Mouse (Mus musculus) E14TG2a.4 (cell line): ENCODE measurements around the gene Sh3glb2.

Source experiments
- CTCF ChIP-seq: conservative IDR thresholded peaks from 2 replicates; pipeline ENCODE4 v1.5.1; 2014; ENCODE audit warnings: low read length
- NANOG ChIP-seq: IDR thresholded peaks from 2 replicates; pipeline ENCODE4 v1.6.1; 2014; ENCODE audit warnings: borderline replicate concordance, low read length, mixed read lengths
- POU5F1 ChIP-seq: IDR thresholded peaks from 2 replicates; pipeline ENCODE4 v1.6.1; 2014; ENCODE audit warnings: low read length, borderline replicate concordance

GRCm38 (mm10) chr2:30363773-30364650 lies 4.9 kb upstream of the Sh3glb2 start, which contains the start of gene Miga2:
- no peak for TF ChIP-seq CTCF
- no peak for TF ChIP-seq POU5F1
- no peak for TF ChIP-seq NANOG
